Mouse (Mus musculus) layer of hippocampus, adult 8-10 months (tissue): ENCODE data around the gene Mtmr14. TPM values are rescaled to one million over a fixed set of nuclear protein-coding genes. Genes with fewer than 3 reads are reported as not detected.

Experiments used
- DNase-seq, 2 experiments: peaks; one replicate each; pipeline ENCODE4 v3.0.0; 2022; ENCODE audit warnings: low spot score in 2 of 2
- total RNA-seq, 4 experiments: library from RNA; stranded (reverse); gene quantifications; 2 replicates each; pipeline ENCODE4 v1.2.4; 2022

Gene Mtmr14
- total RNA-seq: 10 to 100 TPM; 15.5 to 19.9 (median 17.7) TPM

DNA sequence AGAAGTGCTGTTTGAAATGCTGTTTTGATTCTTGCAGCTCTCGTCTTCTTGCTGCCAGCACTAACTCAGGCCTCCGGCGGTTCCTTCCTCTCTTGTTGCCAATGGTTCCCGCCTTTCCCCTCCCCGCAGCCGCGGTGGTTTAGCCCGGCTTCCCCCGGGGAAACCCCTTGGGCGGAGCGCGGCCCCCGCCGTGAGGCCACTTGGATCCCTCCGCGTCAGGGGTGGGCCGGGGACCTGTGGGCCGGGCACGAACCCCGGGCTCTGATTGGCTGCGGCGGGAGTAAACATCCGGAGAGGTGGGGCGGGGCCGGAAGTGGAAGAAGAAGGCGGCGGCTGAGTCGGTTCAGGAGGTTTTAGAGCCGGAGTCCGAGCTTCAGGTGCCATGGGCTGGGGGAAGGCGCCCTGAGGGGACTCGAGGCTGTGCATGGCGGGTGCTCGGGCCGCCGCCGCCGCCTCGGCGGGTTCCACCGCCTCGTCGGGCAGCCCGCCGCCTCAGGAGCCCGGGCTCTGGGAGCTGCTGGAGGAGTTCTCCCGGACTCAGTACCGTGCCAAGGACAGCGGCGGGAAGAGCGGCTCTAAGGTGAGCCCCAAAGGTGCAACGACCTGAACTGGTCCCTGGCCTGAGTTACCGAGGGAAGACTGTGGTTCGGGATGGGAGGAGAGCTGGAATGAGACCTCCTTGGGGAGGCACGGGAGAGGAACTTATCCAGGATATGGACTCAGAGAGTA, at the start of gene Mtmr14:
Gene Mtmr14 (plus strand): TSS at position 302 of the 729 bp plus-strand sequence.
- DNase-seq: peak; percentile 96 to 97

DNA sequence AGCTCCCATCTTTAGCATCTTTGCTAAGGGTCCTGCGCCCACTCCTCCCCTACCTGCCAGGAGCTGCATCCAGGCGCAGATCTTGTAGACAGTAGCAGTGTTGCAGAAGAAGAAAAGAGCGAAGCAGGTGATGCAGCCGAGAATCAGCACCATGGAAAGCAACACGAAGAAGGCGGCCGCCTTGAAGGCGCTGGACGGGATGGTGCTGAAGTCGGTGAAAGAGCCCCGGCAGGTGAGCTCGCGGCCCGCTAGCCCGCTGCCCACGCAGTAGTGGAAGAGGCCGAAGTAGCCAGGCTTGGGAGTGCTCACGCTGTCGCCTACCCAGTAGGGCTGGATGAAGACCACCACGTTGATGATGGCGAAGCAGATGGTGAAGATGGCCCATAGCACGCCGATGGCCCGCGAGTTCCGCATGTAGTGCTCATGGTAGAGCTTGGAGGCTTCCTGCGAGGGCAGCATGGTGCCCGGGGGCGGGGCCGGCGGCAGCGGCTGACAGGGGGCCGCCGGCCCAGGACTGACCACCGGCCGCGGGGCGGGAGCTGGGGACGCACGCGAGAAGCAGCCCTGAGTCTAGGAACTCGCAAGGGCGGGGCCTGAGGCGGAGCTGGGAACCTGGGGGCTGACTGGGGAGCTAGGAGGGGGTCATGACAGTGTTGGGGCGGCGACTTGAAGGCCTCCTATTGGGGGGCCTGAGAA, 43.7 kb upstream of the Mtmr14 start:
- DNase-seq: no peak

DNA sequence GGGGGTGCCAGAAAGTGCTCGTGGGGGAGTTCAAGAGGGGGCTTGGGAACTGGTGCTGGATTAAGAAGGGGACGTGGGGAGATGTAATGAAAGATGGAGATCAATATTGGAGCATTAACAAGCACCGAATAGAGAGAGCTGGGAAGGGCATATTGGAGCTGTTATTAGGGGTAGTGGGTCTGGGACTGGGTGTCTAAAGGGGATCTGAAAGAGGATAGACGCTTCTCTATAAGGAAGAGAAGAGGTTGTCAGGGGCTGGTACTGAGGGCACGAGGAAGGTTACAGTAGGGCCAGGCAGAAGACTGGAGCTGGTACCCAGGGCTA, 43.2 kb upstream of the Mtmr14 start:
- no peak for DNase-seq

DNA sequence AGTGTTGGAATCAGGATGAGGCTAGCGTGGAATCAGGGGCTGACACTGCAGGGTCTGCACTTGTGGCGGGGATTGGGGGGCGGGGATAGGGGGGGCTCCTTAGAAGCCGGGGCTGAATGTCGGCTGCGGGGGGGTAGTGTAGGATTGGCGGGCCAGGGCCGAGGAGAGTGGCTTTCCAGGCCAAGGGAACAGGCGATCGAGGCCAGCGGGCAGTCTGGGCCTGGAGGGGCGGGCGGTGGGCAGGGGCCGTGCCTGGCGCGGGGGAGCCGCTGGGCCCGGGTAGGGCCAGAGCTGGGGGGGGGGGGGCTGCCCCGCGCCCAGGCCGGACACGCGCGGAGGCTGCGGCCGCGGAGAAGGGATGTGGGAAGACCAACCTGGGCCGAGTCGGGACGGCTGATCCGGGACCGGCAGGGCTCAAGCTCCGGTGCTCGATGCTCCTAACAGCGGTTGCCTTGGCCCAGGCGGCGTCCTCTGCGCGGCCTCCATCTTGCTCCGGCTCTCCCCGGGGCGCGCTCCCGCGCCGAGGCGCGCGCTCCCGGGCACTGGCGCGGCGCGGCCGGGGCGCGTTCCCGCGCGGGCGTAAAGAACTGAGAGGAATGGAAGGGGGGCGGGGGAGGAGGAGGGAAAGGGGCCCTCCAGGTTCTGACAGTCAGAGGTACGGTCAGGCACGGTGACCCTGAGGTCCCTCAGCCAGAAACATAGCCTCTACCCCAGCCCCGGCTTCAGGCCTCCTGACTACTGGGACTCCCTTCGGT, 42.6 kb upstream of the Mtmr14 start, which contains the start of gene Lhfpl4:
Gene Lhfpl4 (minus strand): TSS at position 544 of the 755 bp plus-strand sequence.
- DNase-seq: peak in 1 of 2 experiments; percentile 53

DNA sequence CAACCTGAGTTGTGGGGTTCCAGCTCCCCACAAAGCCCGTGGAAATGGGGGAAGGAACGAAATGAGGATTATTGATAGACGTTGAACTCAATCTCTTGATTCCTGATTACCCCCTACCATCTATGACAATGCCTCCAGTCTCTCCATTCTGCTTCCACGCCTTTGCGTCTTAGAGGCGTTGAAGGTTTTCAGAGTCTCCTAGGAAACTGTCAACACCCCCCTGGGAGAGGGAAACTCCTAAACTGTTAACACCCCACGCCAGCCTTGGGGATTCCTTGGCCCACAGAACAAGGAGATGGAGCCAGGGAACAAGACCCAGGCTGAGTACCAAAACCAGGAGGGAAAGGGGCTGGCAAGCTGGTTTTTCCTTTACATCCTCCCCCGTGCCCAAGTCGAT, 42.0 kb upstream of the Mtmr14 start:
- DNase-seq: no peak

DNA sequence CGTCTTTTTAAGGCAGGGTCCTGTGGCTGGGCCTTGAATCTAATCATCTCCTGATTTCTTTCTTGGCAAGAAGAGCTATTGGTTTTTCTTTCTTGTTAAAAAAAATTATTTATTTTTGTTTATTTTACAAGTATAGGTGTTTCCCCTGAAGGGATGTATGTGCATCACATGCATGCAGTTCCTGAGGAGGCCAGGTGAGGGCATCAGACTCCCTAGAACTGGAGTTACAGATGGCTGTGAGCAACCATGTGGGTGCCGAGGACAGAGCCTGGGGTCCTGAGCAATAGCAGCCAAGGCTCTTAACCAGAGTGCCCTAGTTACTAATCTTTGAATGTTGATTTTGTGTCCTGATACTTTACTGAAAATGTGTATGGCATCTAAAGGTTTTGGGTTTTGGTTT, 21.4 kb upstream of the Mtmr14 start:
- DNase-seq: no peak

DNA sequence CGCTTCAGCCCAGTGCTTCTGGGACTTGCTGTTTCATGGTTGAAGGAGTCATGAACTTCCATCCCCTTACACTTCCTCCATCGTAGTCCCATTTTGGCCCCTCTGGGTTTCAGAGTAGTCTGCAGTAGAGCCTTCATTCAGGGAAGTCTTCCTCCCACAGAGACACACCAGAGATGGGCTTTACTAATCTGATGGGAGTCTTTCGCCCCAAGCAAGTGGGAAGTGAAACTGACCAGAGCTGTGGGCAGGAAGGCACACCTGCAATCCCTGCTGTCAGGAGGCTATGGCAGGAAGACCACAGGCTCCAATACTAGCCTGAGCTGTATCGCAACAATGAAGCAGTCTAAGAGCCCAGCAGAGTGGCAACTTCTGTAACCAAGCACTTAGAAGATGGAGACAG, 11.8 kb upstream of the Mtmr14 start:
- DNase-seq: no peak

DNA sequence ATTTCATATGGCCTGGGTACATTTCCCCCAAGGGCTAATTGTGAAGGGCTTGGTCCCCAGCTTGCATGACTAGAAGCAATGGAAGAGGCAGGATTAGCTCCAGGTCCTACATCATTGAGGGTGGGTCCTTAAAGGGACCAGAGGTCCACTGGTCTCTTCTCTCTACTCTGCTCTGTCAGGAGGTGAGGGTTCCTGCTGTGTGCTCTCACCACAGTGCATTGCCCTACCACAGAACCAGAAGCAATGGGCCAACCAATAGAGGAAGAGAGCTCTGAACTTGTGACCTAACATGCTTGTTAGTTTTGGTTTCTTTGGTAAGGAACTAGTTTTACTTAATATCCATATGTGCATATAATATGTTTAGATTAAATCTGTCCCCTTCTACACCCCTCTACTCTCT, 10.9 kb upstream of the Mtmr14 start:
- no peak for DNase-seq

DNA sequence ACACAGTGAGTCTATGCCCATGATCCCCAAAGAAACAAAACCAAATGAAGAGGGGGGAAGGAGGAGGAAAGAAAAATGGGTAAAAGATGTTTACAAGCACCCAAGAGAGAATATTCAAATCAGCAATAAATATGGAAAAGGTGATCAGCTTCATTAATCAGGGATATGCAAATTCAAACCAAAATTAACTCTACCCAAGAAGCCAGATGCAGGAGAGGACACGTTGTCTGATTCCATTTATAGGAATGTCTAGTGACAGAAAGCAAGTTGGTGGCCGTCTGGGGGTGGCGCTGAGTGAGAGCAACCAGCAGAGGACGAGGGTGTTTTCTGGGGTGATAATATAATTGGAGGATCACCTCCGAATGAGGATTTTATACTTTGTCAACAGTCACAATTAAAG, 2.5 kb upstream of the Mtmr14 start:
- DNase-seq: no peak

DNA sequence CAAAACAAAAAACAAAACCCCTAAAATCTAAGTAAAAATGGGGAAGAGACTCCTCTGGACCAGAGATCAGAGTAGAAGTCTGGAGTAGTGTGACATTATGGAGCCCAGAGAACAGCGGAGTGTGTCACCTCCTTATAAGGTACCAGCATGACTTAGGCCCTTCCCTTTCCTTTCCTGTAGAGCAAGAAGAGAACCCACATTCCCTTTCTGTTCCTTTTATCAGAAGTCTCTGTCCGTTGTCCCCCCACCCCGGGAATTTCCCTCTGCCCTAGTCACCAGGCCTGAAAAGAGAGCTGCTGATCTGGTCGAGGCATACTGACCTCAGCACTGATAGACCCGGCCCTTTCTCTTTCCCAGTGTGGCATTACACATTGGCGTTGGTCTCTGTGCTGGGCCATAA, 799 bp downstream of the Mtmr14 start:
- DNase-seq: no peak

DNA sequence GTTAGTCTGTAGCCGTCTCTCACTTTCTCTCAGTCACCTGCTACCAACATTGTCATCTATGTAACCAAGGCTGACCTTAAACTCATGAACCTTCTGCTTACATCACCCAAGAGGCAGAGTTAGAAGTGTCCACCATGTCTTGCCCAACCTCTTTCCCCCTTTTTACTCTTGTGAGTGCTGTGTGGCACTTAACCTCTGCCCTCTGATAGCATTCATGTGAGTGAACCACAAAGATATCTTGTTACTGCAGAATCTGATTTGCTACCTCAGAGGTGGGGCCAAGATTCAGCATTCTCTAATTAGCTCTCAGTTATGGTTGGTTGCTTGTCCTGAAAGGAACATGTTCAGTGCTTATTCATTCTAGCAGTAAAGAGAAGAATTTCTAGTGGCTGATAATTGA, 5.1 kb downstream of the Mtmr14 start:
- DNase-seq: no peak

DNA sequence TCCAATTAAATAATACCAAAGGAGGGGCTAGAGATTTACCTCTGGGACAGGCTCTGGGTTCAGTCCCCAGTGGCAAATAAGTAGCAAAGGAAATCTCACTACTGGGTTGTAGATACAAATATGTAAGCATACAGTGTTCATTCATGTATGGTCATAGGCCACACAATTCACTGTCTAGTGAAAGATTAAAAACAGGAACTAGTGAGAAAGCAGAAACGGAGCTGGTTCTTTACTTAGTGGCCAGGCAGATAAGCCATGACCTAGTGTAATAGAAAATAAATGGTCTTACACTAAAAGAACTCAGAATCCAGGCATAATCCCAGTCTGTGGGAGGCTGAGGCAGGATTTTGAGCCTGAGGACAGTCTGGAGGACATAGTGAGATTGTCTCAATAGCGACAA, 7.9 kb downstream of the Mtmr14 start:
- no peak for DNase-seq

DNA sequence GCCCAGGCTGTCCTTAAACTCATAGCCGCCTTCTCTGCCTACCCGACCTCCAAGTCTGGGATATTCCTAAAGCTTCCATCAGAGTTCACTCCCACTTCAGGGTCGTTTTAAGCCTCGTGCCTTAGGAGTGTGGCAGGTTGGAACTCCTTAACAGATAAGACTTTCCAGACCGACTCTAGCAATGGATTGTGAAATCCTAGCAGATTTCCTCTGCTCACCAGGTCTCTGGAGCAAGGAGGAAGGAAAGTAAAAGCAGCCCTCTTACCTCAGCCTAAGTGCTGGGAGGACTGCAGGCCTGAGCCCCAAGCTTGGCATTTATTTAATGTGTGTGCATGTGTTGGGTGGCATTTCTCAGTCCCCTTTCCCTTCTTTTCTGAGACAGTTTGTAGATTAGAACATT, 13.1 kb downstream of the Mtmr14 start:
- no peak for DNase-seq

DNA sequence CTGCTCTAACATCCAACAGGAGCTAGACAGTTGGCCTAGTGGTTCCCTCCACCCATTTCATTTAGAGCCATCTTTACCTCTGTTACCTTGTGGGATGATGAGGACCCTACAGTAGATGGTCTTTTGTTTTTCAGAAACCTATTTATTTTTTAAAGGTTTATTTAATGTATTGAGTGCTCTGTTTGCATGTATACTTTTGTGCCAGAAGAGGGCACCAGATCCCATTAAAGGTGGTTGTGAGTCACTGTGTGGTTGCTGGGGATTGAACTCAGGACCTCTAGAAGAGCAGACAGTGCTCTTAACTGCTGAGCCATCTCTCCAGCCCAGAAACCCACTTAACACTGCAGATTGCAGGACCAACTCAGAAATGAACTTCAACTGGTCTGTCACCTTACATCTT, 14.3 kb downstream of the Mtmr14 start:
- no peak for DNase-seq

DNA sequence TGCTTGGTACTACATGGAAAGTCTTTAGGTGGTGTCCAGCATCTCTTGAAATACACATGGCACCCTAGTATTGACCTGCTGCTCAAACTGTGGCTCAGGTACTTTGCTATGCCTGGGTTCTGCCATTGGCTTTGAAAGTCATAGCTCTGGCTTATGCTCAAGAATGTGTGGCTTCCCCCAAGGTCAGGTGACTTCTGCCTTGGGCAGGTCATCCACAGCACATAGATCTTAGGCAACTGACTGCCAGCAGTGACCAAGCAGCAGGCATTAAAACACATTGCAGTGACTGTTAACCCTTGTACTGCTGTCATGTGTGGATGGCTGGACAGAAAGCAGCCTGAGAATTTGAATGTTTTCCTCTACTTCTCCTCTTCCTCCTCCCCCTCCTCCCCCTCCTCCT, 17.3 kb downstream of the Mtmr14 start:
- no peak for DNase-seq

DNA sequence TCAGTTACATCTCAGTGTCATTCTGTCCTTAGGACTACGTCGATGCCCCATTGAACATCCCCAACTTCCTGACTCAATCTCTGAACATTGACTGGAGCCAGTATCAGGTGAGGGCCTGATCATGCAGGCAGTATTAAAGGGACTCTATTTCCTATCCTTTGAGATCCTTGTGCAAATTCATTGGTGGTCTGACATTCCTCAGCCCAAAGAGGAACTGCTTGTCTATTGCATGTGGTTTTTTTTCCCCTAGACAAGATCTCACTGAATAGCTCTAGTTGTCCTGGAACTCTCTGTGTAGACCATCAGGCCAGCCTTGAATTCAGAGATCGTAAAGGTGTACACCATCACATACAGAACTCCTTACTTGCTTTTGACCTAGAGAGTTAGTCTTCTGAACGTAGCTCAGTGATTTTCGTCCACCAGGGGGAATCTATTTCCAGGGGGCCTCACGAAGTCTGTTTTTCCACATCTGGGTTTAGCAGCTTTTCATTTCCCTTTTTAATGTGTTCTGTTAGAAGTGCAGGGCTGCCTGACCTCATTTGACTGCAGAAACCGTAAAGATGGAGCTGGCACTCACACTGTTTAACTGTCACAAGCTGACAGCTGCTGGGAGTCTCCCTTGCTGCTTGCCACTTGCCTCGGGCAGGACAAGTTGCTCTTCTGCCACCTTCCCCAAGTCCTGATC, 23.7 kb downstream of the Mtmr14 start:
- DNase-seq: no peak

DNA sequence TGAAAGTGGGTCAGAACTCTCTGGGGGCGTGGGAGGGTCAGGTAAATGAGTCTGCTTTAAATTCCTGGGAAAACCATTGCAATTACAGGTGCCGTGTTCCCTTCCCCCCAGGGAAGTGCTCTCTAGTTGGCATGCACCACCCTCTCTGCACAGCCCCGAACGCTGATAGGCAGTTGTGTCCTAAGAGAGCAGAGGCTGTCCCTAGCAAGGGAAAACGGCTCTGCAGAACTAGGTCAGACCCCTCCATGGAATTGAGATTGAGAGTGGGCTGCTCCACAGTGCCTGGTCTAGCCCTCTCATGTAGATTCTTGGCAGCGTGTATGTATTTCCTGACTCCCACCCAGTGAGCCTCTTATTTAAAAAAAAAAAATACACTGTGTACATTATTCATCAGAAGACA, 25.9 kb downstream of the Mtmr14 start:
- no peak for DNase-seq

DNA sequence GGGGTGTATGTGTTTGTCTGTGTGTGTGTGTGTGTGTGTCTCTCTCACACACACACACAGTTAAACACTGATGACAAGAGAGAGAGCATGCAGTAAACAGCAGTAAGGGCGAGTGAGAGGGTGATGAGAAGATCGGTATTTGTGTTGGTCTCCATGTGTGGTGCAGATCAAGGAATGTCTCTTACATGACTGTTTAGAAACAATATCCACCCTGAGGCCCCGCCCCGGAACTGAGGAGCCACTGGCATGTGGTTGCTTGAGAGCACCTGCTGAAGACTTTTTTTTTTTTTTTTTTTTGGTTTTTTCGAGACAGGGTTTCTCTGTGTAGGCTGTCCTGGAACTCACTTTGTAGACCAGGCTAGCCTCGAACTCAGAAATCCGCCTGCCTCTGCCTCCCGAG, 26.8 kb downstream of the Mtmr14 start:
- DNase-seq: no peak

DNA sequence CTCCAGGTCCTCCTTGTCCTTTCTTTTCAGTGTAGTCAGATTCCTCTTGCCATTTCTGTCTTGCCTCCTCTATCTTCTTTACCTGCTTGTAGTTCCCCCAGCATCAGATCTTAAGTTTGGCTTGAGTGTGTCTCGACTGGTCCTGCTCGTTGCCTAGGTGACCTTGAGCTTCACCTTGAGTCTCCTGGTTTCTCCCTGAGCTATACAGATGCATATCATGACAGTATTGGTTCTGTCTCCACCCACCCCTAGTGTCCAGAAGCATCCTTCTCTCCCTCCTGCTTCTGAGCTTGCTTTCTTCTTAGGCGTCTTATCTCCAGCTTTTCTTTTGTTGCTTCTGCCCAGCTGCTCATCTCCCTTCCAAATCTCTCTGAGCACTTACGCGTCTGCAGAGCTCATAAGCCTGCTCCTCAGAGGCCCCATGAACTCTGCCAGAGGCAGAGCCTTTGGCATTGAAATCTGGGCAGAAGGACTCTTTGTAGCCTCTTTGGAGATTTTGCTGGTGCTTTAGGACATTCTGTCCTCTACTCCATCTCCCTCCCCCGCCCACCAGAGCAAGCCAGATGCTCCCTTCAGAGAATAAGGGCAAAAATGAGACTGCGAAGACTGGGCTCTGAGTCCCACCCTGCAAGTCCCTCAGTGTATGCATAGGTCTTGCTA, 29.5 kb downstream of the Mtmr14 start:
- no peak for DNase-seq

DNA sequence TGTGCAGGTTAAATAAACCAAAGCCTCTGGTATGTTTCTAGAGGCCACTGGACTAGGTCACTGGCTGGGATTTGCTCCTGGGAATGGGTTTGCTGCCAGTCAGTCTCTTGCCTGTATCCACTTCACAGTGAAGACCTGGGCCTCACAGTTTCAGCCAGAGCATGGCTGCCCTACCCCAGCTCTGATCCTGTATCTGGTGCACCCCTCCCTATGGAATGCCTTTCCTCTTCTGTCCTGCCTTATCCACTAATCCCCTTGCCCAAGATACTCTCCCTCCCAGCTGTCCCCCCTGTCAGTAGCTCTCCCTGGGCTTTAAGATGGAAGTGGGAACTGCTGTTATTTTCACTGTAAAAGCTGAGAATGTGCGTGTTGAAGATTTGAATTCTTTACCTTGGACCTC, 30.3 kb downstream of the Mtmr14 start:
- no peak for DNase-seq

DNA sequence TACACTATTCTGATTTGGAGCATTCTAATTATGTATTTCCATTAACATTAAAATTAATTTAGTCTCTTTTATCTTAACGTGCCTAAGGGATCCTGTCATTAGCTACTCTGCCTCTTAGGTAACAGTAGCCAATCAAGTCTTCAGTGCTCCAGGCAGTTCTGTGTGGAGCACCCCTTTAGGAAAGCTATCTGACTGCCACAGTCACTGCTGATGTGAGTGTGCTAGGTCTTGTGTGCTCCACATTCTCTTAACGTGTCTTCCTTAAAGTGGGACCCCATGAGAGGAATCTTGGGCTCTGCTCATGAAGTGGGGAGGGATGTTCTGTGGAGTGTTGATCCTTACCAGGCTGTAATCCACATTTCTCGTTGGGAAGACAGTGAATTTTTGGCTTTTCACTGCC, 34.7 kb downstream of the Mtmr14 start:
- DNase-seq: no peak
